Mouse (Mus musculus): ENCODE results near the gene Map3k11.

The Map3k11 gene

DNA sequence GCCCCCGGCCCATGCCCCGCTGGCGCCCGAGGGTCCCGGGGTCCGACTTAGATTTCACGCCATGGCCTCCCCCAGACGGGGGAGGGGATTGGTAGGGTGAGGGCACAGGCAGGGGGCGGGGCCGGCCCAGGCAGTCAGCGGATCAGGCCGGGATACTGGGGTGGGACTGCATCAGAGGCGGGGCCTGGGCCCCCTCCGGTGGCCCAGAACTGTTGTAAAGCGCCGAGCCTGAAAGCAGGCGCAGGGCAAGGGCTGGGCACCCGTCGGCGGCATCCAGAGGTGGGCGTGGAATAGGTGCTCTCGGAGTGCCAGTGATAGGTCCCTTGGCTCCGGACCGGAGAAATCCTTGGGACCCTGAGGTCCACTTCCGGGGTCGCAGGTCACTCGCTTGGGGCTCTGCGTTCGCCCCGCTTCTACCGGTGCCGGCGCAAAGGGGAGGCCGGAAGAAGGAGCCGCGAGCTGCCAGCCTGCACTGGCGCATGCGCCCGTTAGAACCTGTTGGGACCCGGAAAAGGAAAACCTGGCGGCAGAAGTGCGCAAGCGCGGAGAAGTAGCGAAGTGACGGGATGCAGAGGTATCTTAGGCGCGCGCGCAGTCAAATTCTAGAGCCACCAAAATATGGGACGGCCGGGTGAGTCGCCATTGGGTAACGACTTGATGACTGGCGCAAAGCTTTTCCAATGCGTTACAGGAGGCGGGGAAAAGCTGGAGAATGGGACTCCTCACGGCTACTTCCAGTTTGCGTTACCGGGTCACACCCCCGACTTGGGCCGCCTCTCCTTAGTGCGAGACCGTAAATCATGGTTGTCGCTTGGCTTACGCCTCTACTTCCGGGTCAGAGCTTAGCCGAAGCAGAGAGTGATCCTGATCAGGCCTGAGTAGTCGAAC, at the start of gene Map3k11, which contains the start of gene Pcnx3:
TSS of gene Map3k11 (plus strand) at position 543 of the 888 bp plus-strand sequence.
TSS of gene Pcnx3 (minus strand) at position 709 of the 888 bp plus-strand sequence.
- in situ Hi-C loops (cut with MboI) = no loop called here

DNA sequence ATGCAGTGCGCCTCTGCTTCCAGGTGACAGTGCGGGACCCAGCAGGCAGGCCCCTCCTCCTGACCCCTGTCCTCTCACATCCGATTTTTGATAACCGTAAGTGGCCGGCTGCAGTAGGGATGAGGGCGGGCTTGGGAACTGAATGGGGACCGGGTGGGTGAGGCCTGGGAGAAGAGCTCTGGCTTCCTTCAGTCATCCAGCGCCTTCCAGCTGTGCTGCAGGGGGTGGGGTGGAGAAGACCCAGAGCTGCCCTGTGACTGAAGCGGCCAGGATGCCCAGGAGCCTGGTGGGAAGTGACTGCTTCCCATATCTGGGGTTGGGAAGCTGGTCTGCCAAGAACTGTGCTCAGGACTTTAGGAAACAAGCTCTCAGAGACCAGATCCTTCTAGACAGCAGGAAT, 48.2 kb upstream of the Map3k11 start:
- in situ Hi-C loops (cut with MboI) = no loop called here

DNA sequence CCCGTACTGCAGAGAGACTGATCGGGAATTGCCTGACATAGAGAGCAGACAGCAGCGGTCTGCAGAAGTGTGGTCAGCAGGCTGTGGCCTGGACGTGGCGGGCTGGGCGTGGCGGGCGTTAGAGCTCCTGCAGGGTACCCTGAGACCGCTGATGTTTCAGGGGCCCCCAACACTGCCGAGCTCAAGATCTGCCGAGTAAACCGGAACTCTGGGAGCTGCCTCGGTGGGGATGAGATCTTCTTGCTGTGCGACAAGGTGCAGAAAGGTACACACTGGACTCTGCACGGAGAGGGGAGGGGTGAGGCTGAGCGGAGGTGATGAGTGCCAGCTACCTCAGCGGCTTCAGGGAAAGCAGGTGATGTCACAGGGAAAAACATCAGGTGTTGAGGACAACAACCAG, 47.5 kb upstream of the Map3k11 start:
- in situ Hi-C loops (cut with MboI) = no loop called here

DNA sequence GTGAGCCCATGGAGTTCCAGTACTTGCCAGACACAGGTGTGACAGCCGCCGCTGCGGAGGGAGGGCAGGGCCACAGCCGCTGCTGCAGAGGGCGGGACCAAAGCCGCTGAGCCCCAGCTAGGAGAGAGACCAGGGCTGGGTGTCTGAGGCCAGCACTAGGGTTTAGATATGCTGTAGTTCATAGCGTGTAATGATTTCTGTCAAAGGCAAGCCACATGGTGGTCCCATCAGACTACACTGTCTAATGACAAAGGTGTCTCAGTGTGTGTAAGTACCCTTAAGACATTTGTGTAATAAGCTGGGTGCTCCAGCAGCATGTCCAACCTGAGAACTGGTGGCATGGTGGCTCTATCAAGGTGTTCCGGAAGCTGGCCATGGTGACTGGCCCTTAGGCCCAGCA, 46.9 kb upstream of the Map3k11 start:
- in situ Hi-C loops (cut with MboI) = no loop called here

DNA sequence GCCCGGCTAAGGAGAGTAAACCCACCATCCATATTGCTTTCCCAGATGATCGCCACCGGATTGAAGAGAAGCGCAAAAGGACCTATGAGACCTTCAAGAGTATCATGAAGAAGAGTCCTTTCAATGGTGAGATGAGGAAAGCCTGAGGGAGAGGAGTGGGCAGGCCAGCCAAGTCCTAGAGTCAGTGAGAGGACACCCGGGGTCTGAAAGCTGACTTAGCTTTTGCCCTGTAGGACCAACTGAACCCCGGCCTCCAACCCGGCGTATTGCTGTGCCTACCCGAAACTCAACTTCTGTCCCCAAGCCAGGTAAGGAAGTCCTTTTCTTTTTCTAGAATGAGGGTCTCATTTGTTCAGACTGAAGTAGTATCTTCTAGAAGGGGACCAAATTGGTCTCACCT, 43.3 kb upstream of the Map3k11 start:
- in situ Hi-C loops (cut with MboI) = no loop called here

DNA sequence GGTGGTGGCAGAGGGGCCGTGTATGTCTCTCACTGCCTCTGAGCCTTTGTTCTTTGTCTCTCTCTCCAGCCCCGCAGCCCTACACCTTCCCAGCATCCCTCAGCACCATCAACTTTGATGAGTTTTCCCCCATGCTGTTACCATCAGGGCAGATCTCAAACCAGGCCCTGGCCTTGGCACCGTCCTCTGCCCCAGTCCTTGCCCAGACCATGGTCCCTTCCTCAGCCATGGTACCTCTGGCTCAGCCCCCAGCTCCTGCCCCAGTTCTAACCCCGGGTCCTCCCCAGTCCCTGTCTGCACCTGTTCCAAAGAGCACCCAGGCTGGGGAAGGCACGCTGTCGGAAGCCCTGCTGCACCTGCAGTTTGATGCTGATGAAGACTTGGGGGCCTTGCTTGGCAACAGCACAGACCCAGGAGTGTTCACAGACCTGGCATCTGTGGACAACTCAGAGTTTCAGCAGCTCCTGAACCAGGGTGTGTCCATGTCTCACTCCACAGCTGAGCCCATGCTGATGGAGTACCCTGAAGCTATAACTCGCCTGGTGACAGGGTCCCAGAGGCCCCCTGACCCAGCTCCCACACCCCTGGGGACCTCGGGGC, 41.7 kb upstream of the Map3k11 start:
- in situ Hi-C loops (cut with MboI) = no loop called here

DNA sequence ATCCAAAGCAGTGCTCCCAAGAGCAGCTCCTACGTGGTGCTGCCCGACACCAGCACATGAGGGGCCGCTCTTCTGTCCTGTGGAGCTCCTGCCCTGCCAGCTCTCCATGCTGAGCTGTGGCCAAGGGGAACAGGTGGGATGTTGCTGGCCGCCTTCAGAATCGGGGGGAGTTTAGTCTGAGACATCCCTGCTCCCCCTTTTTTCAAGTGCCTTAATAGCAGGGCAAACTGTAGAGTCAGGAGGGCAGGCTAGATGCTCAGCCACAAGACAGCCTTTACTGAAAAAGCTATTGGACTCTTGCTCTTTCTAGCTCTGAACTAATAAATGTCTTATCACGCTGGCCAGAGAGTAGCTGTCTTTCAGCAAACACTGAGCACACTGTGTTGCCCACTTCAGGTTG, 40.8 kb upstream of the Map3k11 start:
- in situ Hi-C loops (cut with MboI) = no loop called here

DNA sequence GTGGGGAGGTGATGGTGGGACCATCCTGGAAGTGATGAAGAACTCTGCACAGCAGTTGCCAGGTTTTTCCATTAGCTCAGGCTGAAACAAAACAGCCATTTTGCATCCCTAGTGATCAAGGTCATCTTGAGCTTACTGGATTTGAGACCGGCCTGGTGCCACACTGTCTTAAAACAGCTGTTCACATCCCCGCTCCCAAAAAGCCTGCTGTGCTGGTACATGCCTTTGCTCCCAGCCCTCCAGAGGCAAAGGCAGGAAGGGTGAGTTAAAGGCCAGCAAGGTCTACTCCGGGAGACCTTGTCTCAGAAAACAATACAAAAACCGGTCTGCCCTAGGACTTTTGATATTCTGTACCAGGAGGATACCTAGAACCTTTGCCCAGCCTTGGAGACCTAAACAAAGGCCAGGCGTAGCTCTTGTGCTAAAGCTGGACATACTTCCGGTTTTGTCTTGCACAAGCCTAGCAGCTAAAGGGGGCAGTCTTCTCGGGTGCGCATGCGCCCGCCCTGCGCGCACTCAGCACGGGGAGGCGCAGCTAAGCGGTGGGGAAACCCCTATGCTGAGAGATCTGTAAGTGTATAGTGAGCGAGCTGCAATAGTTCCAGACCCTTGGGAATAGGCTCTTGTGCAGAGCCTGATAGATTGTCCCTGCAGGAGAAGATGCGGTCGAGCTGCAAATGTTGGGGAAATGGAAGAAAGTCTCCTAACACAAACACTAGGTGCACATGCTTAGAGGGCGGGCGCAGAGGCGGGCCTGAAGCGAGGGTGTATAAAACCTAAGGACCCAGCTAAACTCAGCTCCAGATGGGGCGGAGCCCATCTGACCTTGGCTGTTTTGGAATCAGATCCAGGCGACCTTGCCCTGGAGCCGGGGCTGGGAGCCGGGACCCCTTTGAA, 39.9 kb upstream of the Map3k11 start:
- in situ Hi-C loops (cut with MboI) = no loop called here

DNA sequence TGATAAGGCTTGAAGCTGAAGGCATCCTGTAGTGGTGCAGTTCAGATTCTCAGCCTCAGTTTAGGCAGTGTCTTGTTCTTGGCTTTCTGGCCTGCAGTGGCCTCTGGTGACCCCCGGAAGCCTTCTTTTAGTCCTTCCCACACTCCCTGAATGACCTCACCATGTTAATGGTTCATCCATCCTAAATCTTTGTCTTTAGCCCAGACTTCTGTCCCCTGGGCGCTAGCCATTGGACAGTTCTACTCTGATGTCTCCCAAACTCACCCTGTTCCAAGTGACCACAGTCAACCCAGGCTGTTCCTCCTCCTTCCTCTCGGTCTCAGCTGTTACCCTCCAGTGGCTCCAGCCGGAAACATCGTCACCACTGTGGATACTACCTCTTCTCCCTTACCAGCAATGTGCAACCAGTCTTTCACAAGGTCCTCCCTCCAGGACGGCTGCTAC, 39.2 kb upstream of the Map3k11 start:
- in situ Hi-C loops (cut with MboI) = no loop called here

DNA sequence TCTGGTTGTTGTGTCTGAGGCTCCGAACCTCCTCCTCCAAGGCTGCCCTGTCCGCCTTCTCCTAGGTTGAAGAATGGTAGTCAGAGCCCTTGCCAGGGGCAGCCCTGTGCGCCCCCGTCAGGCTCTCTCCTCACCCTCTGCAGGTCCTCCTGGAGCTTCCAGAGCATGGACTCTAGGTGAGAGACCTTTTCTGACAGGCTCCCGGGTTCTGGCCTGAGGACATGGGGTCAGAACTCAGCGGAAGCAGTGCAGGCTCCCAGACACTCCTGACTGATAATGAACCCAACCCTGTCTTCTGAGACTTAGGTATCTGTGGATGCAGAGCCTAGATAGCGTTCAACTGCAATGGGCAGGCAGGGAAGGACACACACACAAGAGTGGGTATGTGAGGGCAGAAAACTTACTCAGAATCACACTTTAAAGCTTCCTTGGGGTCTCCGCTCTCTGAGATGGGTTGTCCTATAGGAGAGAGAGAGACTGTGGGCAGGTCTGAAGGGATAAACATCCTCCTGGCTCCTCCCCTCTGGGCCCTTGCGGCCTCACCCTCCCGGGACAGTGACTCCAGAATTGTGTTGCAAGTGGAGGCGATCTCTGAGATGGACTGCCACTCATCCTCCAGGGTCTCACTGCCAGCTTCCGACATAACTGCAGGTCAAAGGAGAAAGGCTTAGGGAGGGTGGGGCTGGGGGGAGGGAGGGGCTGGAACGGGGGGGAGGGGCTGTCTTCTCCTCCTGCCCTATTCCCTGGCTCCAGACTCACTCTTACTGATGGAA, 36.9 kb upstream of the Map3k11 start:
- in situ Hi-C loops (cut with MboI) = no loop called here

DNA sequence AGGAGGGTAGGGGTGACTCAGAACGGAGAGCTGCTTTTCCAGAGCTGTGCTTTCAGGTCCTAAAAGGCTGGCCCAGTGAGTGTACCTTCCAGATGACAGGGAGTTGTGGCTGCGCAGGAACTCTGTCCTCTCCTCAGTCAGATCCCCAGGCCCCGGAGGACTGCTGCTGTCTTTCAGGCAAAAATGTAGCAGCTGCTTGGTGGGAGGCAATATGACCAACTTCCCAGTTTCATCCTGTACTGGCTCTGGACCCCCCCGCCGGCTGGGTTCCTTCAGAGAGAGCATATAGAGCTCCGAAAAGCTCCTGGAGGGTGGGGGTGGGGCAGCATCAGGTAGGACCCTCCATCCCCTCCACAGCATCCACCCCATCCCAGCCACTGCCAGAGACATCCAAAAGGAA, 36.0 kb upstream of the Map3k11 start:
- in situ Hi-C loops (cut with MboI) = no loop called here

DNA sequence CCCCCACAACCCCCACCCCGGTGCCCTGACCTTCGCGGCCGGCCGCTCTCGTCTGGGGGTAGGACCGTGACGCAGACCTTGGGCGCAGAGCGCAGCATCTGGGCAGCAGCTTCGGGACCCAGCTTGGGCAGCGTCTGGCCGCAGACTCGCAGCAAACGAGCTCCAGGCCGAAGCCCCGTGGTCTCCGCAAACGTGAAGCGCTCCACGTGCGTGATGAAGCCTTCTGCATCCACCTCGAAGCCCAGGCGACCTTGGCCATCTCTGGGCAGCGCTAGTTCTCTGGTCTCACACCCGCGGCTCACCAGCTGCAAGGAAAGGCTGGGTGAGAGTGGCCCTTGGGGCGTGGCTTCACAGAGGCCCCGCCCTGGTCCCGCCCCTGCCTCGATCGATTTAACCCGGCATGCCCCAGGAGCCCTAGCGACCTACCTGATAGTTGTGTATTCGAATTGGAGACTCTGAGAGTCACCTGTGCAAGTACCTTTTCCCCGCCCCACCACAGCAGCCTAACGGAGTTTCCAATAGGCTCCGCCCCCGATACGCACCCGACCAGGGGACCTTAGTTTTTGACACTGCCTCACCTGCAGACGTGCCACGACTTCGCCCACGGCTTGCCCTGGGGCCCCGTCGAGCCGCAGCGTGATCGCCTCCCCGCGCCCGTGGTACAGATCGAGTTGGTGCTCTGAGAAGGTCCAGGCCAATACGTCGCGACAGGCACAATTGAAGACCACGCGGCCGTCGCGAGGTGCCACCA, 34.4 kb upstream of the Map3k11 start:
- in situ Hi-C loops (cut with MboI) = no loop called here

DNA sequence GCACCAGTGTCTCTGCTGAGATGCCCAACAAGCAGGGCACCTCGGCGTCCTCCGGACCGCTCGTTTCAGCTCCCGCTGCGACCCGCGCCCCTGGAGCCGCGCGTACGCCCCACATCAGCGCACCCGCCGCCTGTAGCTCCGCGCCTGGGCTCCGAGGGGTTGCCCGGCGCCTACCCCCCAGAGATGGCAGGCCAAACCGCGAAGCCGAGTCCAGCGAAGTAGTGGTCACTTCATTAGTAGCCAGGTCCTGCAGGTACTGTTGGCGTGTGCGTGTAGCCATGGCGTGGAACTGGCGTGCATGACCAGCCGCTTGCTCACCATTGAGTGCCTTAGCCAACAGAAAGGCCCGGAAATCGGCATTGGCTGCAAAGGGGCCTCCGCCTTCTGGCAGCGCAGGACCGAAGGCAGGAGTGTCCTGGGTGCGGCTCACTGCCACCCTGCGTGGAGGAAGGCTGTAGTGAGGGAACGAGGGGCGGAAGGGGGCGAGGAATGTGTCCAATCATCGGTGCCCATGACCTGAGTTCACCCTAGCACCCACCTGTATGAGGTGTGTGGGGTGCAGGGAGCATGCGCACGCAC, 33.7 kb upstream of the Map3k11 start:
- in situ Hi-C loops (cut with MboI) = no loop called here

DNA sequence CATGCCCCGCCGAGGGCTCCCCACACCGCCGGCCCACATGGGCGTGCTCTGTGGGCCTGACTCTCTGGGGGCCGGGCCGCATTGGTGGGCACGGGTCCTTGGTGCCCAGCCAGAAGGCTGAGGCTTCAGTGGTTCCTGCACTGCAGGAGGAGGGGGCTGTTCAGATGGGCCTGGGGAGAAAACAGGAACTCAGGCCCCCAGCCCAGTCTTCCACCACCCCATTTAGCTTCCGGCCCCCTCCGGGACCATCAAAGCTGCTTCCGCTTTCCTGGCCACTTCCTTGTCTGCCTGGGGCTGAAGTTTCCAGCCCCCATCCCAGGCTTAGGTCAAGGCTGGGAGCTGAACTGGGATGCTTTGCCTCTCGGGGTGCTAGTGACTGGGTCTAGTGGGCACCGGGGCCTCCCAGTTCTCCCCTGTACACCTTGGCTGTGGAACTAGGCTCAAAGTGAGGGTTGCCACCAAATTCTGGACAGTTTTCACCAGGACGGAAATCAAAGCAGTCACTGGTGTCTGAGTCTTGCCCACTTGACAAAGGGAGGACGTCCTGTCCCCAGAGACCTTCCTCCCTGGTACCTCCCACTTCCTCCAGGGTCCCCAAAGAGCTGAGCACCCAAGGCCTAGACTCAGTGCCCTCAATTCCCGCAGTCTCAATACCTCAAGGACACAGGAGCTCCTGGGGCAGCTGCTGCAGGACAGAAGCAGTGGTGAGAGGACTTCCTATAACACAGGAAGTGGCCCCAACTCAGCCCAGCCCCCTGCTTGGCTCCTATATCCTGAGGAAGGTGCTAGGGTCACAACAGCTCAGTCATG, 27.4 kb upstream of the Map3k11 start:
- in situ Hi-C loops (cut with MboI) = no loop called here

DNA sequence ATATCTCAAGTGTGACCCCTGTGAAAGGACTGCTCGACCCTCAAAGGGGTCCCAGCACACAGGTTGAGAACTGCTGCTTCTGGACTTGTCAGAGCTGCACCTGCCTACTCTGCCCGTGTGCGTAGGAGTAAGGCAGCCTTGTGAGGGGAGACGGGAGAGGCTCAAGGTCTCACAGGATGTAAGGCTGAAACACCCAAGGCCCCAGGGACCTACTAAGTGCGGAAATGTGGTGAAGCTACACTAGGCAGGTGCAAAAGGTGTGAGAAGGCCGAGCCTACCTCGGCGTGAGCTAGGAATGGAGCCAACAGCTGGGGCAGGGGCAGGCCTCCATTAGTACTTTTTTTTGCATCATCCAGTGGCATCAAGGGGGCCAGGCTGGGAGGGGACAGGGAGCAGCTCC, 26.2 kb upstream of the Map3k11 start:
- in situ Hi-C loops (cut with MboI) = no loop called here

DNA sequence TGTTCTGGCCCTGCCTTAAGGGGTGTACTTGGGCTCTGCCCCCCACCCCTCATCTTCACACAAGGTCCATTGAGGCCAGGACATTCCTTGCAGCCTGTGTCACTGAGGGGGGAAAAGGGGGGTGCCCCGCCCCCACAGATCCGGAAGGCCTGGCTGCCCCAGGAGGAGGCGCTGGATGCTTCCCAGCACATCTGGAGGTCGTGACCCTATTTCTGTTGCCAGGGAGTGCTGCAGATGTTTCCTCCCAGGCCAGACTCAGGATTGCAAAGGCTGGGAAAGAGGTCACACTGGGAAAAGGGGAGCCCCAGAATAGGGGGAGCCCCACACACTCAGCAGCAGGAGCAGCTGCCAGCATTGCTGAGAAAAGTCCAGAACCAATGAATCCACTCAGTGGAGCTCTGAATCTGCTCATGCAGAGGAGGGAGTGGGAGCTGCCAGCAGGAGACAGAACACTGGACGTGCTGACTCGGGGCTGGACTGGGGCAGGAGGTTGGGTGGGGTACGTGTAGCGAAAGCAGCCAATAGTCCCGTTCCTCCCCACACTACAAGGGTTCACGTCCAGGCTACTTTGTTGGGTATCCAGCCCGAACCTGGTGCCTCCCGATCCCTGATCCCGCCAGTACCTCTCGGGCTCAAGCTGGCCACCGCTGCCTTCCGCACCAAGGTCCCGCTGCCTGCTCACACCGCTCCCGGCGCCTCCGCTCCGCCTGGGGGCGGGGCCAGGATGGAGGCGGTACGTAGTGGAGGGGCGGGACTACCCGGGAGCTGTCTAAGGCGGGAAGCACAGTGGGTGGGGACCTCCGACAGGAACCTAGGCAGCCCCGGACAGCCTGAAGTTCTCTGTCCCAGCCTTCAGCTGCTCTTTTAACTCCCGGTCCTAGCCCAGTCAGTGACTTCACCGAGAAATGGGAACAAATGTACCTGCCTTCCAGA, 25.3 kb upstream of the Map3k11 start, which contains the start of gene Sipa1:
TSS of gene Sipa1 (minus strand) at position 727 of the 933 bp plus-strand sequence.
- in situ Hi-C loops (cut with MboI) = no loop called here

DNA sequence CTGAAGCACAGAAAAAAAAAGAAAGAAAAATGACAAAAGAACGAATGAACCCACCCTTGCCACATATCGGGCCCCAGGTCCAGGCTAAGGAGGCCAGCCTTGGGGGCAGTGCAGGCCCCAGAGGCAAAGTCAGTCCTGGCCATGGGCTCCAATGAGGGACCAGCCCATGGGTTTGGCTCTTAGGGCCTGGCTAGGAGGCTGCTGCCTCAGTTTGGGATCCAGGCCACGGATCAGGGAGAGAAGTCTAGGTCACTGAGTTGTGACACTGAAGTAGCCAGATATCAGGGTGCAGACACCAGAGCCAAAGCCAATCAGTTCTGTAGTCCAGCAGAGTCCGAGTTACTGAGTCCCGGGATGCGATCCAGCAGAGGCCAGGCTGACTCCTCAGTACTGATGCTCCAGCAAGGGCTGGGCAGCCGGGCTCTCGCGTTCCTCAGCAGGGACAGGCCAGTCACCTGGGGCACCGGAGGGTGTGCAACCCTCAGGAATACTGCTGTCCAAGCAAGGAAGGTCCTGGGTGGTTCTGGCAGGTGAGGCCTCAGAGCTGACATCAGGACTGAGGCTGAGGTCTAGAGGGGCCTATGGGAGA, 23.8 kb upstream of the Map3k11 start:
- in situ Hi-C loops (cut with MboI) = no loop called here

DNA sequence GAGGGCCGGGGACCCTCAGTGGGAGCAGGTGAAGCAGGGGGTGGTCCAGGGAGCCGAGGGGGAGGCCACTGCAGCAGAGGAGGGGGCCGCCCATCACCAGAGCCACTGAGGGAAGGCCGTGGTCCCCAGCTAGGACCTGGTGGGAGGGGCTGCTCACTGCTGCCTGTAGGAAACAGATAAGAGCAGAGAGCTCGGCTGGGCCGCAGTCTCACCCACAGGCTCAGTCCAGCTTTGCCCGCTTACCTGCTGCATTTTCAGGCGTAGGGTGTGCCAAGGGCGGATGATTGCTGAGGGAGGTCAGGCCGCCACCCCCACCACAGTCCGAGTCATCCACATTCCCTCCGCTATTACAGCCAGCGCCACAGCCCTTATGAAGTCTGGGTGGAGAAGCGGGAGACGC, 23.1 kb upstream of the Map3k11 start:
- in situ Hi-C loops (cut with MboI) = no loop called here
